Mouse (Mus musculus) urinary bladder, postnatal 36 days (tissue): ENCODE measurements around the gene Acad12.
"Not testable (repeated sequence)": the region's sequence is repeated elsewhere in the genome, so short reads cannot be mapped to it uniquely, and the experiment has no call there.

ENCODE experiments used
- DNase-seq, 2 experiments: peaks; one replicate each; pipeline ENCODE4 v3.0.0; 2022; ENCODE audit warnings: low spot score in 2 of 2, mixed read lengths in 1 of 2

The Acad12 gene

GRCm38 (mm10) chr5:121612036-121612435 lies 6.7 kb downstream of the Acad12 start:
- no peak for DNase-seq

DNA sequence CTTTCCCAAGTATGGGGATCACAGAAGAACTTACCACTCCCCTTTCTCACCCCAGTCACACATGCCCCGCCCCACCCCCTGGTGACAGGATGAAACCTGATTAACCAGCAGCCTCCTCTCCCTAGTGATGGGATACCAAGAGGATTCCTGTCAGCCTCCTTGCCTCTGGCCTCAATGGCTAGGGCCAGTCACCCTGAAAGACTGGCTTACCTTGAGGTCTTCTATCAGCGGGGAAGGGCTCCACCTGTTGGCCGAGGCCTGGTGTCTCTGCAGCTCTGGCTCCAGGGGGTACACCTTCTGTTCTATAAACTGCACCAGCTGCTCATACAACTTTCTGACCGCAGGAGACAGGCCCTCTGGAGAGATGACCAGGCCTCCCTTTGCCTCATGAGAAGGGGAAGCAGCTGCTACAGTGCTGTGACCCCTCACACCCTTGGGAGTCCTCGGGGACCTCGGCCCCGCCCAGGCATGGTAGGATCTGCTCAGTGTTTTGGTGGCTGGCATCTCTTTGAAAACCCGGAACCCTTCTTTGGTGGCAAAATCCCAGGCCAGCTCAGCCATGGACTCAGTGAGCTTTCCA lies 9.1 kb downstream of the Acad12 start:
- not testable (repeated sequence) for DNase-seq

GRCm38 (mm10) chr5:121606151-121606550 lies 12.6 kb downstream of the Acad12 start:
- peak; percentile 62 to 78 for DNase-seq

DNA sequence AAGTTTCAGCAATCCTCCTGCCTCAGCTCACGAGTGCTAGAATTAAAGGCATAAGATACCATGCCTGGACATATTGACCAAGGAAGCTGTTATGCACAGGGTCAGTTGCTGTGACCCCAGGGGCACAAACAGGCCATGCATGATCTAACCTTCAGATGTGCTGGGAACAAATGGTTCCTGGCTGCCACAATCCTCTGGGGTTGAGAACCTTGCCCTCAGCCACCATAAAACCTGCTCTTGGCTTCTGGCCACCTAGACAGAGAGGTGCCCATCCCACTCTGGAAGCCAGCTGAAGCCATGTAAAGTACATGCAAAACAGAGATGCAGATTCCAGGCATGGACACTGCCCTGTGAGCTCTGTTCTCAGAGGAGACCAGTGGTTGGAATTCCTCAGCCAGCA lies 14.9 kb downstream of the Acad12 start:
- DNase-seq = not testable (repeated sequence)

GRCm38 (mm10) chr5:121601547-121602299 lies 17.0 kb downstream of the Acad12 start:
- peak; percentile 82 to 93 for DNase-seq

DNA sequence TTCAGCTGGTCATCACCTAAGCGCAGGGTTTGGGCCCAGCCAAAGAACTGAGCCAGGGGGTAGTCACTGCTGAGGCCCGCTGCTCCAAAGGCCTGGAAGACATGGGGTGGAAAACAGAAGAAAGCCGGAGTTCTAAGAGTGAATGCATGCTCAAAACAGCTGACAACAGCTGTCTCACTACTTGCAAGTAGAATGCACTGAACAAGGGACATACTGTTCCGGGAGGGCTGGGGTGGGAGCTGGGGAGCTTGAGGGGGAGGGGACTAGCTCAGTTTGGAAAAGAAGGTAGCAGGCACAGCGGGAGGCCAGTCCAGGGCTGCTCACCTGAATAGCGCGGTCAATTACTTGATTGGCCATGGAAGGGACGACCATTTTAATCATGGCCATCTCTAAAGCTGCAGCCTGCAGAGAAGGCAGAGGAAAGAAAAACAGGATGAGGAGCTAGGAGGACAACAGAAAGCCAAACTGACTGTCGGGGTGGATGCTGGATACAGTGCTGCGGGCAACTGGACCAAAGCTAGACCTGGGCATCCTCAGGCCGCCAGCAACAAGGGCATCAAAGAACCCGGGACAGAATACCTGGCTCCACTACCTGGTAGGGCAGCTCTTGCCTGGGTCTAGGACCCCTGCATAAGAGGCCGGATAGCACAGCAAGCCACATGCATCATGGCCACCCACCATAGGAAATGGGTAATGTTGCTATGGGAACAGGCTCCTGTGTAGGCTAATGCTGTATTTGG lies 19.7 kb downstream of the Acad12 start:
- no peak for DNase-seq

DNA sequence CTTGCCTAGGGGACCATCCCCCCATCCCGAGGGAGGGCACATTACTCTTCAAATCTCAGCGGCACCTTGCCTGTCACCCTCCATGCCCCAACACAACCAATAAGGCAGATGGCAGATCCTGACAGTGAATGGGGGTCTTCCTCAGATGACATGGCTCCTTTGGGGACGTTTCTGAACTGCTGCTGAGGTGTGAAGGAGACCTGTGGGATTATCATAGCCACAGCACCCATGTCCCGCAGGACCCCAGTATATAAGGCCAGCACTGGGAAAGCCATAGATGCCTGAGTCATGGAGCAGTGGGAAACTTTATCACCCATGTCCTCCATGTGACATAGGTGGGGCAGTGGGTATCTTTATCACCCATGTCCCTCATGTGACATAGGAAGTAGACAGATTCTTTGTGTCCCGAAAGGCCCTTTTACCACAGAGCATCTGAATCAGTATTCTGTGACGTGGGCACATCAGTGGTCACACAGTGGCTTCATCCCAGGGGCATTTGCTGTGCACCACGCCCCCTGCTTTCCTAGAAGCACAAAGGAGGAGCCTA lies 20.7 kb downstream of the Acad12 start:
- no peak for DNase-seq

DNA sequence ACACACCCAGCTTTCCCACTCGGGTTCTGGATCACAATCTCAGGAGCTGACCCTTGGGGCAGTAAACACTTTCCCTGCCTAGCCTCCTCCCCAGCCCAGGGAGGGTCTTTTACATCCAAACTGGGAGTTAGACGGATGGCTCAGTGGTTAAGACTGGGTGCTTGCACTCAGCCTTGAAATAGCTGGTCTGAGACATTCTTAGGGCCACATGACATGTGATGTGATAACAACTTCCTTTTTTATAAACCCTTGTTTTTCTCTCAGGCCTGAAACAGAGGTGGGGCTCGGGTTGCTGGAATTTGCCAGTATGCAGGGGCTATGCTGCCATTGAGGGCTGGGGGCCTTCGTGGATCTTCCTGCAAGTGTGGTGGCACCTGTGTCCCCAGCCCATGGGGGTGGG lies 21.4 kb downstream of the Acad12 start:
- DNase-seq = no peak

DNA sequence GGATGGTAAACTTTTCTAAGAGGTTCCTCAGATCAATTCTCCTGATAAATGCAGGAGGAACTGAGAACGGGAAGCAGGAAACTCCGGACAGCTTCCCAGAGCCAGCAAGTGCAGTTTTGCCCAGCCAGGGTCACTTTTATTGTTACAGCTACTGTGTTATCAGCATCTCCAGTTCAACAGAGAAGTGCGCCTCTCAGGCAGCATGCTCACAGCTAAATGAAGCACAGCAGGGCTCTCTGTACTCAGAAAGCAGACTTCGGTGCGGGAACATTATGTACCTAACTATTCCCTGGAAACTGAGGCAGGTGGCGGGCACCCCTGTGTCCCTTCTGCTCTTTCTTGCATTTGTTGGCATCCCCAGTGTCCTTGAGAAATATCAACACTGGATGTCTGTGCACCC lies 22.5 kb downstream of the Acad12 start:
- no peak for DNase-seq

DNA sequence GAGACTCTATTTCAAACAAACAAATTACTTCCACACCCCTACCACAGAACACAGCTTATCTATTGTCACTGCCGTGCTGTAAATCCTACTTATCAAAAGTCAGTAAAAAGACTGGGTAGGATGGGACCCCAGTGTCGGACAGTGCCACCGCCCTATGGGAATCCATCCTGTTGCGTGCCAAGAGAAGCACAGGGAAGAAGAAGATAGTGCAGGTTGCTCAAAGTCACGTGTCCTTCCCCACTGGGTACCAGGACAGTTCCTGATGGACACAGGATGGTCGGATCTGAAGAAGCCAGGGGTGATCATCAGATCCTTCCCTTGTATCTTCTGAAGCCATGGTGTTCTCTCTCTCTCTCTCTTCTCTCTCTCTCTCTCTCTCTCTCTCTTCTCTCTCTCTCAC lies 23.0 kb downstream of the Acad12 start:
- no peak for DNase-seq

- no peak for DNase-seq
These were observed 23.9 kb downstream of the Acad12 start for GRCm38 (mm10) chr5:121594714-121595313.

DNA sequence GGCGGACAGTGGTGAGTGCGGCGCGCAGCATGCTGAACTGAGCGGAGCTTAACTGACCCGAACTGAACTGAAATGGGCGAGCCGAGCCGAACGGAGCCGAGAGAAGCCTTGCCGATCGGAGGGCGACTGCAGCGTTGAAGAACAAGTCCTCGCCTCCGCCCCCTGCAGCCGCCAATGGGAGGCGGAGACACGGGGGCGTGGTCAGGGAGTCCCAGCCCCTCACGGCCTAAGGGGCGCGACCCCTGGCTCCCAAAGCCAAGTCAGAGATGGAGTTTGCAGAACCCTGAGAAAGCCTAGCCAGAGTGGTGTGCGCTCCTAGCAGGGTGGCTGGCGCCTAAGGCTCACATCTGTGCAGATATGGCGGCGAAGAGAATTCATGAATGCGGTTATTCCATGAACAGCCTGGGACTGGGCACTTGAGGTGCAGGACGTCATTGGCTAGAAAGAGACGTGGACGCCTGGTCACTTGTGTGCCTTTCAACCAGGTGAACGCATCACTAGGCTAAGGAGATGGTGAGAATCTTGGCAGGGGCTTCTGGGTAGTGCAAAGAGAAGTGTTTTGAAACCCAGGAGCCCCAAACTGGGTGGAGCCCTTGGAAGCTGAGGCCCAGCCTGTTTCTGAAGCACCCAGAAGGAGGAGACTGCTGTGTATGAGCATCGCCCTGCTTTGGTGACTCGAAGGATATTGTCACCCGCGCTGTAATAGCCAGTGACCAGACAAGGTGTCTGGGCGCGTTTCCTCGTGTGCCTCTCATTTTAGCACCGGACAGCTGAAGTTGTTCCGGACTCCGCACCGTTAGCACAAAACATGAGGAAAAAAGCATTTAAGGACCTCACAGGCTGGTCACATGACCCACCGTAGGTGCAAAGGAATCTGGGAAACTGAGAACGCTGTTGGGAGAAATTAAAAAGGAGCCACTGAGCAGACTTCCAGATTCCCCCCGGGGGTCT lies 25.0 kb downstream of the Acad12 start, which contains the start of gene Aldh2:
Gene Aldh2 (minus strand): TSS at position 374 of the 951 bp plus-strand sequence.
- peak; percentile 68 to 88 for DNase-seq

GRCm38 (mm10) chr5:121592816-121593407 lies 25.8 kb downstream of the Acad12 start:
- no peak for DNase-seq

DNA sequence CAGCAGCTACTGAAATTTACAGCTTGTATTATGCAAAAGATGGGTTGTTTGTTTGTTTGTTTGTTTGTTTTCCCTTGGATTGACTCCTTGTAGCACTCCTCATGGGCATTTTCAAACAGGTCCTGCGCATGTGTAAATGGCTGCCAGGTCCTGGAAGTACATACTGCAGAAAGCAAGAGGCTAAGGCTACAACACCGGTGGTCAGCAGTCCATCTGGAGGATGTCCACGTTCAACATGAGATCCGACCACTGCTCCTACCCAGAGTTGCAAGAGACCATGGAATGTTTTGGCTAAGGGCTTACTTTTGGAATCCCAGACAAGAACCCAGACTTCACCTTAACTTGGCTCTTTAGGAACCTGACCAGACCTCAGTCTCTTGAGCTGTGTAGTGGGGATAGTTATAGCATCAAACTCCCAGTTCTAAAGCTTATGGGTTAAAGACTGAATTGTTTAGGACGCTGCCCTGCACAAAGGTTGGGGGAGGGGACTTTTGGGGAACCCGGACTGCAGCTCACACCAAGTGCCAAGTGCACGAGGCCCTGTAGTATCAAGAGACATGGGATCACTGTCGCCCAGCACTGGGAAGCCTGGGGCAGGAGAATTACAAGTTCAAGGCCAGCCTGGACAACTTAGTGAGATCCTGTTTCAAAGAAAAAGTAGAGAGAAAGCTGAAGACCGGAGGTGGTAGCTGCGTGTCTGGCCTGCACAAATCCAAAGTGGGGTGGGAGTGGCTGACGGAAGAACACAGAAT lies 26.5 kb downstream of the Acad12 start:
- no peak for DNase-seq

GRCm38 (mm10) chr5:121591417-121592063 lies 27.2 kb downstream of the Acad12 start:
- peak in 1 of 2 experiments; percentile 30 for DNase-seq

GRCm38 (mm10) chr5:121589928-121590327 lies 28.8 kb downstream of the Acad12 start:
- no peak for DNase-seq

DNA sequence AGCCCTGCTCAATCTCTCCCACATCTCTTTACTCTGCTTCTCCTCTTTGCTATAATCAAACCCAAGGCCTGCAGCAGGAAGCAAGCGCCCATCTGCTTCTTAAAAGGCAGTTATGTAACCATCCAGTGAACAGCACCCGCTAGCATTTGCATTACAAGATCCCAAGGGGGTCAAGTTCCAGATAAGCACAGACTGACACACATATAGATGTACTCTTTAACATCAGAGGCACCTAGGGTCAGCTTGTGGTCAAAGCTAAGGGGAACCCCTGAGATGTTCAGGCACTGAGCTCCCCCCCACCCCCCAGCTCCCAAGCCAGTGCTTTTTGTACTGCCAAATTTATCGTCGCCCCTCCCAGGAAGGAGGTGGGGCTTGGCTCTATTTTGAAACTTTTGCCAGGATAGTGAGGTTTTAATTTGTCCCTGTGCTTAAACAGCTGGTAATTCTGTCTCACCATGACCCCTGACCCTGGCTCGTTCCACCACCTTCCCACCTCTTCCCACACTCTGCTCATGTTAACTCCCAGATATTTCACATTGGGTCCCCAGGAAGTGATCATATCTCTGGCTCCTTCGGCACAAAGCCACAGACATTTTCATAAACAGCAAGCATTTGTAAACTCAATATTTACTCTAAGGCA lies 32.2 kb downstream of the Acad12 start:
- peak; percentile 48 to 62 for DNase-seq

DNA sequence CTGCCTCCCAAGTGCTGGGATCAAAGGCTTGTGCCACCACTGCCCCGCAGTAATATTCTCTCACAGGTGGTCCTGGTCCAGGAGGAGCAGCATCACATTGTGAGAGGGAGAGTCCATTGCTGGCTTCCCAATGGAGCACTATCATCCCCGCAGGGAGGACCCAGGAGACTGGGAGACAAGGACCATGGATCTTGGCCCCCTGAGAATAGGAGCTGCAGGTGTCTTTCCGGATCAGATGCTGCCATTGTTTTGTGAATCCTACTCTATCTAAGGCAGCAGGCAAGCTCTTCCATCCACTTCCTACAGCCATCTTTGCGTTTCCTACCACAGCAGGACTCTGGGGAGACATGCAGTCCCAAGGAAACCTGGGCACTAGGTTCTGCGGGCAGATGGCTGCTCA lies 33.0 kb downstream of the Acad12 start:
- no peak for DNase-seq

GRCm38 (mm10) chr5:121585005-121585404 lies 33.7 kb downstream of the Acad12 start:
- no peak for DNase-seq
